Mouse (Mus musculus): ENCODE results near the gene Syngap1. TPM values are rescaled to one million over a fixed set of nuclear protein-coding genes. Genes with fewer than 3 reads are reported as not detected.

Gene Syngap1
- polyA plus RNA-seq, 1 experiment from 2014 or later = 0.21 TPM

DNA sequence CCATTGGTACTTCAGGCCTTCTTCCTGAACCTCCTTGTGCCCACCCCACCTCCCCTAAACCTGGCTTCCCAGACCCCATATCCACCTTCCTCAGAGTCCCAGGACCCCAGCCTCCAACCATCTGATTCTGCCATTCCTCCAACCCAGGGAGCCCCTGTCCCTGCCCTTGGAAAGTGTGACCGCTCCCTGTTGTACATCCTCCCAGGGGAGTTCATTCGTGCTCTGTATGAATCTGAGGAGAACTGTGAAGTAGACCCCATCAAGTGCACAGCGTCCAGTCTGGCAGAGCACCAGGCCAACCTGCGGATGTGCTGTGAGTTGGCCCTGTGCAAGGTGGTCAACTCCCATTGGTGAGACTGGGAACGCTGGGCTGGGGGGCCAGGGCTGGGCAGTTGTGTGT lies 16.8 kb downstream of the Syngap1 start:
- no peaks in the 10 kb centered on the region for H3K36me3 ChIP-seq (replicated peaks)
- peak overlapping the region; percentile 74 for H3K4me2 ChIP-seq
- no peak overlapping the region for H3K4me3 ChIP-seq (replicated peaks)
- peak overlapping the region; percentile 89; the same call in 1 of the 2 replicates for H3K27ac ChIP-seq (replicated peaks)
- 91% methylated on average over 5 of the region's 5 CpGs for WGBS (ENCODE audit: insufficient replicate concordance)
- no peaks in the 10 kb centered on the region for H3K9me3 ChIP-seq (replicated peaks)
- no peak for ATAC-seq (ENCODE audit: insufficient read depth)
- peaks cover 64% of the 10 kb centered on the region for H3K4me1 ChIP-seq (replicated peaks)
- H3K9ac ChIP-seq = no peak overlapping the region
- H3K27me3 ChIP-seq = peaks cover 9% of the 10 kb centered on the region

DNA sequence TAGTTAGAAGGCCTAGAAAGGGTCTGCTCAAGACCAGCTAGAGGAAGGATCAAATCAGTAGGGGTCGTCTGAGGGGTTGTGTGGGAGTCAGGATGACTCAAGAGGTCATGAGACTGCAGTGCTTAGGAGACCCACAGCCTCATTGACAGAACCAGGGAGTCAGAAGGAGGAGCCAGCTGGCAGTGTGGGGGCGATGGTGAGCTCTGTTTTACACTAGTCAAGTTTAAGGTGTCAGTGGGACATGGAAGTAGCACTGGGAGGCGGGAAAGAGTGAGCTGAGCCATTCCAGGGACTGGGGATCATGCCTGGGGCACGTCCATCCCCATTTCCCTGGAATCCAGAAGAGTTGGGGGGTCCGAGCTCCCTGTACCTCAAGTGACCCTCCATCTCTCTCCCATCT lies 17.8 kb downstream of the Syngap1 start:
- H3K4me1 ChIP-seq (replicated peaks) = peaks cover 54% of the 10 kb centered on the region
- H3K4me3 ChIP-seq (replicated peaks) = no peak overlapping the region
- no peaks in the 10 kb centered on the region for H3K36me3 ChIP-seq (replicated peaks)
- 59% methylated on average over 5 of the region's 5 CpGs for WGBS (ENCODE audit: insufficient replicate concordance)
- H3K27ac ChIP-seq (replicated peaks) = peak overlapping the region; percentile 16; the same call in 1 of the 2 replicates
- no peak overlapping the region for H3K9ac ChIP-seq
- no peak overlapping the region for H3K4me2 ChIP-seq
- peaks cover 2% of the 10 kb centered on the region; the same call in 1 of the 2 replicates for H3K27me3 ChIP-seq
- no peaks in the 10 kb centered on the region for H3K9me3 ChIP-seq (replicated peaks)
- ATAC-seq (ENCODE audit: insufficient read depth) = no peak

- H3K4me2 ChIP-seq = no peak overlapping the region
- 85% methylated on average over 4 of the region's 4 CpGs for WGBS (ENCODE audit: insufficient replicate concordance)
- H3K27me3 ChIP-seq = no peaks in the 10 kb centered on the region
- H3K36me3 ChIP-seq (replicated peaks) = no peaks in the 10 kb centered on the region
- no peak overlapping the region for H3K27ac ChIP-seq (replicated peaks)
- H3K9ac ChIP-seq = no peak overlapping the region
- no peak overlapping the region for H3K4me3 ChIP-seq (replicated peaks)
- H3K9me3 ChIP-seq (replicated peaks) = no peaks in the 10 kb centered on the region
- ATAC-seq (ENCODE audit: insufficient read depth) = no peak
- peaks cover 46% of the 10 kb centered on the region for H3K4me1 ChIP-seq (replicated peaks)
Observed at GRCm38 (mm10) chr17:26959815-26960214, 18.8 kb downstream of the Syngap1 start.

DNA sequence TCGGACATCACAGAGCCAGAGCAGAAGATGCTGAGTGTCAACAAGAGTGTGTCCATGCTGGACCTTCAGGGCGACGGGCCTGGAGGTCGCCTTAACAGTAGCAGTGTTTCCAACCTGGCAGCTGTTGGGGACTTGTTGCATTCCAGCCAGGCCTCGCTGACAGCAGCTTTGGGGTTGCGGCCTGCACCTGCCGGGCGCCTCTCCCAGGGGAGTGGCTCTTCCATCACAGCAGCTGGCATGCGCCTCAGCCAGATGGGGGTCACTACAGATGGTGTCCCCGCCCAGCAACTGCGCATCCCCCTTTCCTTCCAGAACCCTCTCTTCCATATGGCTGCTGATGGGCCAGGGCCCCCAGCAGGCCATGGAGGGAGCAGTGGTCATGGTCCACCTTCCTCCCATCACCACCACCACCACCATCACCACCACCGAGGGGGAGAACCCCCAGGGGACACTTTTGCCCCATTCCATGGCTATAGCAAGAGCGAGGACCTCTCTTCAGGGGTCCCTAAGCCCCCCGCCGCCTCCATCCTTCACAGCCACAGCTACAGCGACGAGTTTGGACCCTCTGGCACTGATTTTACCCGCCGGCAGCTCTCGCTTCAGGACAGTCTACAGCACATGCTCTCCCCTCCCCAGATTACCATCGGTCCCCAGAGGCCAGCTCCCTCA lies 20.7 kb downstream of the Syngap1 start:
- Histone ChIP-seq H3K27ac (replicated peaks) (no peak overlapping the region), H3K9me3 (replicated peaks) (no peaks in the 10 kb centered on the region), H3K4me3 (replicated peaks) (no peak overlapping the region), H3K9ac (no peak overlapping the region), H3K36me3 (replicated peaks) (no peaks in the 10 kb centered on the region), H3K4me1 (replicated peaks) (peaks cover 27% of the 10 kb centered on the region), H3K27me3 (no peaks in the 10 kb centered on the region), H3K4me2 (no peak overlapping the region)
- ATAC-seq (ENCODE audit: insufficient read depth) = no peak
- WGBS (ENCODE audit: insufficient replicate concordance) = 89% methylated on average over 21 of the region's 21 CpGs

GRCm38 (mm10) chr17:26966993-26967392 lies 25.9 kb downstream of the Syngap1 start:
- no peak for ATAC-seq (ENCODE audit: insufficient read depth)

DNA sequence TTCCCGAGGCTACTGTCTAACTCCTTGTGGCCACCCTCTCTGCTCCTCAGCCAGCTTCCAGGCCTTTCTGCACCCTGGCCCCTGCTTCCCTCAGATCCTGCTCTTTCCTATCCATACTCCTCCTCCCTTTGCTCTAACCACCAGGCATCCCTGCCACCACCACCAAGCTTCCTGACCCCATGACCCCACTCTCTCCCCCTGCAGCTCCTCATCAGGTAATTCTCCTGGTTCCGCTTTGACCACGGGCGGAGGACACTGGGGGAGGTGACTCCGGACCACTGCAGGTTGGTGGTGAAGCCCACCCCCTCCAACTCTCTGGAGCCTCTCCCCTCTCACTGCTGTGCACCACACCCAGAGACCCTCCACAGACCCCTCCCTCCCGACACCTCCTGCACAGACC lies 26.4 kb downstream of the Syngap1 start:
- WGBS (ENCODE audit: insufficient replicate concordance) = 78% methylated on average over 6 of the region's 6 CpGs
- Histone ChIP-seq H3K27ac (replicated peaks) (no peak overlapping the region), H3K4me3 (replicated peaks) (no peak overlapping the region), H3K27me3 (no peaks in the 10 kb centered on the region), H3K4me2 (no peak overlapping the region), H3K36me3 (replicated peaks) (no peaks in the 10 kb centered on the region), H3K4me1 (replicated peaks) (peaks cover 21% of the 10 kb centered on the region), H3K9ac (no peak overlapping the region), H3K9me3 (replicated peaks) (no peaks in the 10 kb centered on the region)
- ATAC-seq (ENCODE audit: insufficient read depth) = no peak

More at GRCm38 (mm10) chr17:26966993-26967392, 25.9 kb downstream of the Syngap1 start:
- H3K4me3 ChIP-seq (replicated peaks) = no peak overlapping the region
- H3K4me2 ChIP-seq = no peak overlapping the region
- WGBS (ENCODE audit: insufficient replicate concordance) = 86% methylated on average over 11 of the region's 11 CpGs
- no peaks in the 10 kb centered on the region for H3K9me3 ChIP-seq (replicated peaks)
- no peaks in the 10 kb centered on the region for H3K36me3 ChIP-seq (replicated peaks)
- H3K27ac ChIP-seq (replicated peaks) = no peak overlapping the region
- H3K9ac ChIP-seq = no peak overlapping the region
- peaks cover 16% of the 10 kb centered on the region for H3K4me1 ChIP-seq (replicated peaks)
- H3K27me3 ChIP-seq = no peaks in the 10 kb centered on the region

DNA sequence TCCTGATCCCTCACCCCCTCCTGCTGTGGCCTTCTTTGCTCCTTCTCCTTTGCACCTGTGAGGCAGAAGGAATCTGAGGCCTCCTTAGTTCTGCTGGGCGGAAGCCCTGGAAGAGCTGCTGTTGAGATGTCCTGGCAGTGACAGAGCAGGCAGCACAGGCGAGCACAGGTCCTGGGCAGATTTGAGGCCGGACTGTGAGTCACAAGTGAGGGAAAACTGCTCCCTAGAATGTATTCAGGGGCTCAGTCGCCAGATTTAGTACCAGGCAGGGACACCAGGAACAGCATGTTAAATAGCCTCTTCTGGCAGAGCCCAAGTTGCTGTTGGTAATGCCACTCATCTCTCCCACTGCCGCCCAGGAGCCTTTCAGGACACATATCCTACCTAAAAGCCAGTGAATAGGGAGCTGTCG lies 27.2 kb downstream of the Syngap1 start:
- 69% methylated on average over 6 of the region's 6 CpGs for WGBS (ENCODE audit: insufficient replicate concordance)
- Histone ChIP-seq H3K9ac (0 out of 2 replicates have a peak overlapping the region, but pooled peaks have one; percentile 8), H3K4me1 (replicated peaks) (peaks cover 24% of the 10 kb centered on the region), H3K27me3 (no peaks in the 10 kb centered on the region), H3K36me3 (replicated peaks) (no peaks in the 10 kb centered on the region), H3K9me3 (replicated peaks) (no peaks in the 10 kb centered on the region), H3K4me3 (replicated peaks) (no peak overlapping the region), H3K27ac (replicated peaks) (no peak overlapping the region), H3K4me2 (no peak overlapping the region)
- ATAC-seq (ENCODE audit: insufficient read depth) = no peak

- ATAC-seq (ENCODE audit: insufficient read depth) = no peak
- H3K4me1 ChIP-seq (replicated peaks) = peaks cover 33% of the 10 kb centered on the region
- WGBS (ENCODE audit: insufficient replicate concordance) = 75% methylated on average over 6 of the region's 6 CpGs
Observed at GRCm38 (mm10) chr17:26969257-26969656, 28.2 kb downstream of the Syngap1 start.

GRCm38 (mm10) chr17:26970221-26970620 lies 29.2 kb downstream of the Syngap1 start:
- Histone ChIP-seq H3K27me3 (no peaks in the 10 kb centered on the region), H3K4me1 (replicated peaks) (peaks cover 40% of the 10 kb centered on the region), H3K4me2 (no peak overlapping the region), H3K9me3 (replicated peaks) (no peaks in the 10 kb centered on the region), H3K9ac (no peak overlapping the region), H3K36me3 (replicated peaks) (peaks cover 9% of the 10 kb centered on the region), H3K4me3 (replicated peaks) (no peak overlapping the region), H3K27ac (replicated peaks) (no peak overlapping the region)
- 59% methylated on average over 12 of the region's 12 CpGs for WGBS (ENCODE audit: insufficient replicate concordance)
- ATAC-seq (ENCODE audit: insufficient read depth) = no peak

More at GRCm38 (mm10) chr17:26969257-26969656, 28.2 kb downstream of the Syngap1 start:
- Histone ChIP-seq H3K4me2 (no peak overlapping the region), H3K36me3 (replicated peaks) (no peaks in the 10 kb centered on the region), H3K27ac (replicated peaks) (no peak overlapping the region), H3K9ac (no peak overlapping the region), H3K9me3 (replicated peaks) (no peaks in the 10 kb centered on the region), H3K27me3 (no peaks in the 10 kb centered on the region), H3K4me3 (replicated peaks) (no peak overlapping the region)

GRCm38 (mm10) chr17:26971247-26971905 lies 30.3 kb downstream of the Syngap1 start:
- H3K4me3 ChIP-seq (replicated peaks) = peak overlapping the region; percentile 84
- ATAC-seq (ENCODE audit: insufficient read depth) = no peak
- 65% methylated on average over 8 of the region's 8 CpGs for WGBS (ENCODE audit: insufficient replicate concordance)
- H3K27ac ChIP-seq (replicated peaks) = peak overlapping the region; percentile 84; the same call in 1 of the 2 replicates
- H3K4me2 ChIP-seq = peak overlapping the region; percentile 98
- H3K27me3 ChIP-seq = no peaks in the 10 kb centered on the region
- peak overlapping the region; percentile 88; the same call in 1 of the 2 replicates for H3K9ac ChIP-seq
- no peaks in the 10 kb centered on the region for H3K9me3 ChIP-seq (replicated peaks)
- peaks cover 21% of the 10 kb centered on the region for H3K36me3 ChIP-seq (replicated peaks)
- H3K4me1 ChIP-seq (replicated peaks) = peaks cover 51% of the 10 kb centered on the region

DNA sequence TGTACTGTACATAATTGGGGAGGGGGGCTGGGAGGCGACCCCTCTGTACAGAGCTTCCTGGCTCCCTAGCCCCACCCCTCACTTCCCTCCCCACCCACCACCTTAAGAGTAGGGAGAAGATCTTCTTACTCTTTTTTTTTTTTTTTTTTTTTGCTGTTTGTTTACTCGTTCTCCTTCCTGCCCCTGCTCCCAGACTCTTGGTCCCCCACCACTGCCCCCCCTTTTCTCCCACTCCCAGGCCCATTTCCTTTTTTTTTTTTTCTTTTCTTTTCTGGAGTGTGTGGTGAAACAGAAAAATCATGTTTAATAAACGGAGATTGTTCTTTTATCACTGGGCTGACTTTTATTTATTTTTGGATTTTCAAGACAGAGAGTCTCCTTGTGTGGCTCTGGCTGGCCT lies 31.1 kb downstream of the Syngap1 start:
- Histone ChIP-seq H3K36me3 (replicated peaks) (peaks cover 27% of the 10 kb centered on the region), H3K9ac (peak overlapping the region; percentile 88), H3K27me3 (no peaks in the 10 kb centered on the region), H3K4me2 (peak overlapping the region; percentile 98), H3K27ac (replicated peaks) (peak overlapping the region; percentile 84), H3K9me3 (replicated peaks) (no peaks in the 10 kb centered on the region), H3K4me3 (replicated peaks) (peak overlapping the region; percentile 84), H3K4me1 (replicated peaks) (peaks cover 51% of the 10 kb centered on the region)
- no peak for ATAC-seq (ENCODE audit: insufficient read depth)
- WGBS (ENCODE audit: insufficient replicate concordance) = 0% methylated on average over 3 of the region's 3 CpGs
